Comparison of ENCODE assay signal across 9 mouse cellular contexts in genomic region chr2:114145315-114145801, GRCm38 (mm10). TPM values are rescaled to one million over a fixed set of nuclear protein-coding genes. Genes with fewer than 3 reads are reported as not detected.
DNase-seq lines count a peak whose midpoint lies in the region; ATAC-seq lines count a peak whose summit lies in the region.
"Had no signal": no experiment of that assay in that cellular context is flagged by ENCODE, and none has a peak within 500 bp of the region (broad histone marks: within the 10 kb centered on the region; RNA-seq: fewer than 3 reads in every experiment).

No protein-coding gene starts in this region.

- H3K9me3 ChIP-seq in intestine, embryonic 14.5 days (ENCODE audit: control insufficient read depth, low read length) = no peaks in the 10 kb centered on the region
- no peaks in the 10 kb centered on the region for H3K9me3 ChIP-seq in intestine, embryonic 15.5 days
- H3K9me3 ChIP-seq in forebrain, embryonic 16.5 days (ENCODE audit: control insufficient read depth, low read length) = no peaks in the 10 kb centered on the region
- H3K9me3 ChIP-seq: midbrain, embryonic 12.5 days had no signal

- WGBS in intestine, embryonic 14.5 days = 77% methylated on average over 6 of the region's 6 CpGs
- 66% methylated on average over 6 of the region's 6 CpGs for WGBS in intestine, embryonic 15.5 days
- 74% methylated on average over 6 of the region's 6 CpGs for WGBS in forebrain, embryonic 16.5 days

- DNase-seq in intestine, embryonic 14.5 days (ENCODE audit: low spot score) = peak; percentile 70
- peak; percentile 79 for DNase-seq in CD4-positive, CD25-positive, alpha-beta regulatory T cell, adult 2 months (ENCODE audit: low read depth, low spot score)
- peak; percentile 84 for DNase-seq in T-cell, adult 2 months (ENCODE audit: low spot score)
- DNase-seq in embryo, embryonic 11.5 days (ENCODE audit: low read depth, low spot score) = peak; percentile 5
- DNase-seq in layer of hippocampus, adult 9-10 months (ENCODE audit: low spot score) = peak; percentile 20
- peak; percentile 44 for DNase-seq in retina, adult 2 months (ENCODE audit: low read depth, low spot score)

- H3K36me3 ChIP-seq in intestine, embryonic 14.5 days (ENCODE audit: control insufficient read depth, insufficient read depth, low read length) = peaks cover 88% of the 10 kb centered on the region
- H3K36me3 ChIP-seq in intestine, embryonic 15.5 days = peaks cover 26% of the 10 kb centered on the region
- peaks cover 28% of the 10 kb centered on the region for H3K36me3 ChIP-seq in forebrain, embryonic 16.5 days (ENCODE audit: control insufficient read depth, insufficient read depth)

- H3K4me1 ChIP-seq in intestine, embryonic 14.5 days (replicated peaks; ENCODE audit: control insufficient read depth, insufficient read depth, low read length) = no peaks in the 10 kb centered on the region
- no peaks in the 10 kb centered on the region for H3K4me1 ChIP-seq in intestine, embryonic 15.5 days (replicated peaks)
- no peaks in the 10 kb centered on the region for H3K4me1 ChIP-seq in forebrain, embryonic 16.5 days (replicated peaks; ENCODE audit: control insufficient read depth, insufficient read depth, low read length)
- H3K4me1 ChIP-seq: midbrain, embryonic 12.5 days had no signal

- H3K27ac ChIP-seq in intestine, embryonic 14.5 days (ENCODE audit: low read depth) = no peak overlapping the region
- H3K27ac ChIP-seq in intestine, embryonic 15.5 days = no peak overlapping the region
- no peak overlapping the region for H3K27ac ChIP-seq in forebrain, embryonic 16.5 days (ENCODE audit: low read length)
- H3K27ac ChIP-seq: midbrain, embryonic 12.5 days had no signal

- no peak for ATAC-seq in intestine, embryonic 14.5 days (replicated peaks; ENCODE audit: low FRiP score, low TSS enrichment, low read depth)
- no peak for ATAC-seq in intestine, embryonic 15.5 days
- no peak for ATAC-seq in forebrain, embryonic 16.5 days

- H3K4me2 ChIP-seq in intestine, embryonic 14.5 days (ENCODE audit: low read length) = no peak overlapping the region
- no peak overlapping the region for H3K4me2 ChIP-seq in intestine, embryonic 15.5 days (replicated peaks)
- H3K4me2 ChIP-seq in forebrain, embryonic 16.5 days (ENCODE audit: low read length) = no peak overlapping the region
- H3K4me2 ChIP-seq: midbrain, embryonic 12.5 days had no signal

- no peak overlapping the region for H3K9ac ChIP-seq in intestine, embryonic 14.5 days (ENCODE audit: low read length)
- no peak overlapping the region for H3K9ac ChIP-seq in intestine, embryonic 15.5 days
- no peak overlapping the region for H3K9ac ChIP-seq in forebrain, embryonic 16.5 days (replicated peaks; ENCODE audit: low read depth, low read length)
- H3K9ac ChIP-seq: midbrain, embryonic 12.5 days had no signal

- no peaks in the 10 kb centered on the region for H3K27me3 ChIP-seq in intestine, embryonic 14.5 days (replicated peaks; ENCODE audit: control insufficient read depth, insufficient read depth, low read length)
- no peaks in the 10 kb centered on the region for H3K27me3 ChIP-seq in intestine, embryonic 15.5 days (replicated peaks)
- no peaks in the 10 kb centered on the region for H3K27me3 ChIP-seq in forebrain, embryonic 16.5 days (replicated peaks; ENCODE audit: control insufficient read depth, insufficient read depth, low read length)
- H3K27me3 ChIP-seq: midbrain, embryonic 12.5 days had no signal

- H3K4me3 ChIP-seq in intestine, embryonic 14.5 days (ENCODE audit: low read depth, low read length) = no peak overlapping the region
- no peak overlapping the region for H3K4me3 ChIP-seq in intestine, embryonic 15.5 days (replicated peaks)
- H3K4me3 ChIP-seq in forebrain, embryonic 16.5 days (replicated peaks; ENCODE audit: low read length) = no peak overlapping the region
- H3K4me3 ChIP-seq: midbrain, embryonic 12.5 days had no signal

RNA-seq across cellular contexts. Expression of gene Aqr, which starts 41.5 kb away (rescaled TPM):
- polyA plus RNA-seq in intestine, embryonic 14.5 days (2014; fragmentation: Nextera tagmentation; extraction: Ambion mirVana) = 48.5 and 53.2 TPM in 2 replicates
- polyA plus RNA-seq in intestine, embryonic 15.5 days (2015; fragmentation: Nextera tagmentation; extraction: Ambion mirVana) = 36.2 and 46.6 TPM in 2 replicates
- polyA plus RNA-seq in forebrain, embryonic 16.5 days (2015; fragmentation: Nextera tagmentation; extraction: Ambion mirVana) = 41.8 and 50.8 TPM in 2 replicates

RNA-seq across cellular contexts. Expression of gene Zfp770, which starts 55.9 kb away (rescaled TPM):
- 5.5 and 6.2 TPM in 2 replicates for polyA plus RNA-seq in intestine, embryonic 14.5 days (2014; fragmentation: Nextera tagmentation; extraction: Ambion mirVana)
- polyA plus RNA-seq in intestine, embryonic 15.5 days (2015; fragmentation: Nextera tagmentation; extraction: Ambion mirVana) = 3.9 and 4.0 TPM in 2 replicates
- 5.2 and 6.0 TPM in 2 replicates for polyA plus RNA-seq in forebrain, embryonic 16.5 days (2015; fragmentation: Nextera tagmentation; extraction: Ambion mirVana)

Comparison
In these comparisons a context has a peak if more than half of its experiments do, and no peak if none do; other contexts are left out.
1. DNase-seq: peak in every context shown above with its lines; median percentile 84 in T-cell, adult 2 months; 79 in CD4-positive, CD25-positive, alpha-beta regulatory T cell, adult 2 months; 70 in intestine, embryonic 14.5 days; 44 in retina, adult 2 months; 20 in layer of hippocampus, adult 9-10 months; 5 in embryo, embryonic 11.5 days.